Mouse (Mus musculus) thymus, adult 2 months (tissue): ENCODE data around the gene Spata2l. TPM values are rescaled to one million over a fixed set of nuclear protein-coding genes. Genes with fewer than 3 reads are reported as not detected.
"Not testable (repeated sequence)": the region's sequence is repeated elsewhere in the genome, so short reads cannot be mapped to it uniquely, and the experiment has no call there.

ENCODE experiments used
- DNase-seq: peaks from one replicate; pipeline ENCODE4 v3.0.0; 2021
- H3K27ac ChIP-seq: fragments of 200-500 bp; 2 replicates; pipeline ENCODE4 v1.5.1; 2012; ENCODE audit warnings: low read length, control low read depth; ENCODE audit not compliant: control insufficient read depth, insufficient read depth
- H3K27me3 ChIP-seq: fragments of 200-500 bp; 2 replicates; pipeline ENCODE4 v1.6.1; 2012; ENCODE audit warnings: mild to moderate bottlenecking, low read length, moderate library complexity, mixed read lengths; ENCODE audit not compliant: control insufficient read depth, insufficient read depth
- H3K36me3 ChIP-seq: fragments of 200-500 bp; 2 replicates; pipeline ENCODE4 v1.6.1; 2012; ENCODE audit warnings: mild to moderate bottlenecking, low read length, moderate library complexity; ENCODE audit not compliant: control insufficient read depth, insufficient read depth
- H3K4me1 ChIP-seq: fragments of 200-500 bp; replicated peaks from 2 replicates; pipeline ENCODE4 v1.6.1; 2012; ENCODE audit warnings: low read length; ENCODE audit not compliant: control insufficient read depth, insufficient read depth
- H3K4me3 ChIP-seq: fragments of 200-500 bp; 2 replicates; pipeline ENCODE4 v1.5.1; 2012; ENCODE audit warnings: mild to moderate bottlenecking, low read length, control low read depth, moderate library complexity; ENCODE audit not compliant: control insufficient read depth, insufficient read depth
- CTCF ChIP-seq: fragments of 200-500 bp; IDR thresholded peaks from 2 replicates; pipeline ENCODE4 v1.5.1; 2012; ENCODE audit warnings: mild to moderate bottlenecking, control low read depth, low read length, moderate library complexity, borderline replicate concordance; ENCODE audit not compliant: control insufficient read depth, poor library complexity, insufficient read depth; ENCODE audit errors: extremely low read depth
- POLR2A ChIP-seq: fragments of 200-500 bp; IDR thresholded peaks from 2 replicates; pipeline ENCODE4 v1.6.1; 2012; ENCODE audit warnings: mild to moderate bottlenecking, low read length, control low read depth, moderate library complexity; ENCODE audit not compliant: control insufficient read depth, poor library complexity, insufficient read depth; ENCODE audit errors: extremely low read depth
- WGBS: fragments of 180-500 bp; shearing (Covaris S2); methylation state at CpG from one replicate; pipeline ENCODE4 v1.1.7; 2018; 5-methylcytosine and 5-hydroxymethylcytosine counted together
- polyA plus RNA-seq: library from polyadenylated mRNA; depleted of rRNA; stranded (reverse); fragments of >200 nt; gene quantifications from 2 replicates; pipeline ENCODE4 v1.2.3, GENCODE M21; 2012; rRNA removed

The Spata2l gene
- polyA plus RNA-seq: 27.6 and 34.0 TPM in 2 replicates

DNA sequence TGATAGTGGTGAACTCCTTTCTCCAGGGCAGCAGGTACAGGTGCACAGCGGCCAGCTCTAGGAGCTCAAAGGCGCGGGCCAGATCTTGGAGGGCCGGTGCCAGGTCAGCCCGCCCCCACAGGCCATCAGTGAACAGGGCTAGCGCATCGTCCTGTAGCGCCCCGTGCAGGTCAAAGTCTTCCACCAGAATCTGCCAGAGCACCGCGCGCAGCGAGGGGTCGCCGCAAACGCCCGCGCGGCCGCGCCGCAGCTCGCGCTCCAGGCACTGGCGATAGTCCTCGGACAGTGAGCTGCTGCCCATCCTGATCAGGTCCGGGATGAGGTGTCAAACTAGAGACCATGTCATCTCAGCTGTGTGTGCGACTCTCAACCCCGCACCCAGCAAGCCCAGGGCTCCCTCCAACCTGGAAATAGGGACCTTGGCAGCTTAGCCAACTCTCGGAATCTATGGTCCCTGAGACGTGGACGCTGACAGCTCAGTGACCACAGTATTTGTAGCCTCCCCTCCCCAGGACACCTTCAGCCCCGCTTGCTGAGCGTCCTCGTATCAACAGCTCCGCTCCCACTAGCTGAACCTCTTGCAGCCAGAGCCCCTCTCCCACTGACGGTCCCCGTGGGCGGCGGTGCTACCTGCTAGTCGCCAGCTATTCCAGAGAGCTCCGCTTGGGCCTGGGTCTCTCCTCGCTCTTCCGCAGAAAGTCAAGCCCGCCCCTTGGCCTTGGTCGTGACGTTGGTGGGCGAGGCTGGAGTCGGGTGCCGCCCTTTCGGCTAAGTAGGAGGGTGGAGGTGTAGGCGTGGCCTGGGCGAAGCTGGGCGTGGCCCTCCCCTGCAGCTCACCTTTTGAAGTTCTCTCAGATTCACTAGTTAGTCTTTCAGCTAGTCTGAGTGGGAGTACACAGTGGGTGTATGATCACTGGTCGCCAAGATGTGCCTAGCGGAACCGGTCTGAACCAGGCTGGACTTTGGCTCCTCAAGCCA, at the start of gene Spata2l:
Spata2l (minus strand) TSS at position 714 of the 978 bp plus-strand sequence.
- TF ChIP-seq POLR2A (peak; percentile 70), CTCF (peak; percentile 35; the same call in 1 of the 2 replicates)
- H3K27me3 ChIP-seq: no peaks in the 10 kb centered on the region
- DNase-seq: peak; percentile 96
- peak within 1 kb of the TSS; percentile 87 for H3K4me3 ChIP-seq
- peaks cover 15% of the 10 kb centered on the region for H3K4me1 ChIP-seq
- H3K27ac ChIP-seq: no peak within 1 kb of the TSS
- 1% methylated on average over 57 of the region's 57 CpGs for WGBS
- H3K36me3 ChIP-seq: no peaks in the 10 kb centered on the region

DNA sequence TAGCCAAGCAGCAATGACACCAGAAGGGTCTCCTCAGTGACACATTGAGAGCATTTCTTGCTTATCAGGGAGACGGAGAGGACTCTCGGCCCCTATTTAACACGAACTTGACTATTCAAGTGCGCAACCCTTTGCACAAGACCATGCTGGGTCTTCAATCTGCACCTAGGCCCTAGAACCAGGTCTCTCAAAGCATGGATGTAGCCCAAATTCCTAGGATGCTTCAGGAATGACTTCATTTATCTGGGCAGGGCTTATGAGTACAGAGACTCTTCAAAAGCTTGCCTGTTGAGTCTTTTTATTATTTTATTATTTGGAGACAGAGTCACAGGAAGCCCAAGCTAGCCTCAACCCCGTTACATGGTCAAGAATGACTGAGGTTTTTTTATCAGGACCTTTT, 48.5 kb upstream of the Spata2l start:
- no peak for DNase-seq
- H3K4me1 ChIP-seq: no peaks in the 10 kb centered on the region
- WGBS: 94% methylated on average over 5 of the region's 5 CpGs

DNA sequence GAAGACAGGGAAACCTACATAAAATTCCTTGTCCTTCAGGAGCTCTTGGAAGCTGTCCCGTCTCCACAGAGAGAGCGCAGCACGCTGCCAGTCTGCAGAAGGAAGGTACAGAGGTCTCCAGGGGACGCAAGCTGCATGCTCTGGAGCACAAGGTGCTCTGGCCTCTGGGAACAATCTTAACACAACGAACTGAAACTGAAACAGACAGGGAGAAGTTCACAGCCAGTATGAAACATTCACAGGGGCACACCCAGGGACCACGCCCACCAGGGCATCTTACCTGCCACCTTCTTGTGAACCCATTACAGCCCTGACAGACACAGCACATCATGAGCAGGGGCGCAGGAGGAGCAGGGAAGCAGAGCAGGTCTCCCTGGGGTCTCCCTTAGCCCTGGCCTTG, 48.0 kb upstream of the Spata2l start:
- TF ChIP-seq POLR2A: no peak
- TF ChIP-seq CTCF: no peak

More for the DNA sequence above, 48.5 kb upstream of the Spata2l start:
- H3K4me3 ChIP-seq: no peak overlapping the region
- no peaks in the 10 kb centered on the region for H3K27me3 ChIP-seq
- H3K27ac ChIP-seq: no peak overlapping the region
- H3K36me3 ChIP-seq: no peaks in the 10 kb centered on the region
- TF ChIP-seq CTCF (no peak), POLR2A (no peak)

DNA sequence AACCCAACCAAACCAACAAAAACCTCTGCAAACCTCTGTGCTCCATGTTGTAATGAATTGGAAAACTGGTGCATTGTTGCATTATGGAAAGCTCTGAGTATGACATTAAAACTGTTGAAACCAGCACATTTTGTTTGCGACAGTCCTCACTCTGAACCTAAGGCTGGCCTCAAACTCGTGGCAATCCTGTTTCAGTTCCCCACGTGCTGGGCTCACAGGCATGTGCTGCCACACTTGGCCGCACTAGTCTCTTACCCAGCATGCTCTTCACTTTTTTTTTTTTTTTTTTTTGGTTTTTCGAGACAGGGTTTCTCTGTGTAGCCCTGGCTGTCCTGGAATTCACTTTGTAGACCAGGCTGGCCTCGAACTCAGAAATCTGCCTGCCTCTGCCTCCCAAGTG, 47.0 kb upstream of the Spata2l start:
- not testable (repeated sequence) for H3K27me3 ChIP-seq, H3K4me3 ChIP-seq, H3K4me1 ChIP-seq, DNase-seq, H3K27ac ChIP-seq, H3K36me3 ChIP-seq
- WGBS: 87% methylated on average over 6 of the region's 6 CpGs

More for the DNA sequence above, 48.0 kb upstream of the Spata2l start:
- Histone ChIP-seq H3K4me1 (no peaks in the 10 kb centered on the region), H3K27ac (no peak overlapping the region), H3K4me3 (no peak overlapping the region), H3K36me3 (no peaks in the 10 kb centered on the region), H3K27me3 (no peaks in the 10 kb centered on the region)
- no peak for DNase-seq
- WGBS: 93% methylated on average over 7 of the region's 7 CpGs

DNA sequence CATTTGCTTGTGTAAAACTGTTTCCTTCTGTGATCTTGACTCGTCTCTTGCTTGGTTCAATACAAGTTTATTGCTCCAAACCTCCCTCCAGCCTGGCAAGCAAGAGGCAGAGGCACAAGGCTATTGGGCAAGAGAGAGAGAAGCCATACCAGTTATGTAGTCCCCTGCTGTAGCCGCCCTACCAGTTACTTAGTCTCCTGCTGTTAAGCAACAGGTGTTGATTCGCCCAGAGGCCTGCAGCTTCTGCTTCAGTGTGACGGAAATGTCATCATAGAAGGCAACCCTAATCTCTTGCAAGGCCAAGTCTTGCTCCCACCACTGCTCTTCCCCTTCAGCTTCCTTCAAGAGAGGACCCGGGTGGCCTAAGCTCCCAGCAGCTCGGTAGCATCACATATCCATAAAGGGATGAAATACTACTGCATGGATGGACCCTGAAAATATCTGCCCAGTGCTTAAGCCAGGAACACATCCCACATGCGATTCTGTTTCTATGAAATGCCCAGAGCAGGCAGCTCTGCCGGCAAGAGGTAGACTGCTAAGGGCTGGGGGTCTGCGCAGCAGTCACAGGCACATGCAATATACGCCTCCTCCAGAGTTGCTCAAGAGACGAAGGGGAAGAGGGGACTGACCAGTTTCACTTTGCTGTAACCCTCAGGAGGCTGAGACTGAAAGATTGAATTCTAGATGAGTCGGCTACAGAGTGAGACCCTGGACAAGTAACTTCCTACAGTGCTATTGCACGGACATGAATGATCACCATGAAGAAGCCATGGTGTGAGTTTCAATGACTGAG, 44.5 kb upstream of the Spata2l start:
- no peak overlapping the region for H3K27ac ChIP-seq
- WGBS: 96% methylated on average over 13 of the region's 13 CpGs
- H3K27me3 ChIP-seq: no peaks in the 10 kb centered on the region
- no peak overlapping the region for H3K4me3 ChIP-seq
- no peaks in the 10 kb centered on the region for H3K36me3 ChIP-seq
- TF ChIP-seq POLR2A (no peak), CTCF (no peak)
- H3K4me1 ChIP-seq: no peaks in the 10 kb centered on the region
- DNase-seq: no peak

DNA sequence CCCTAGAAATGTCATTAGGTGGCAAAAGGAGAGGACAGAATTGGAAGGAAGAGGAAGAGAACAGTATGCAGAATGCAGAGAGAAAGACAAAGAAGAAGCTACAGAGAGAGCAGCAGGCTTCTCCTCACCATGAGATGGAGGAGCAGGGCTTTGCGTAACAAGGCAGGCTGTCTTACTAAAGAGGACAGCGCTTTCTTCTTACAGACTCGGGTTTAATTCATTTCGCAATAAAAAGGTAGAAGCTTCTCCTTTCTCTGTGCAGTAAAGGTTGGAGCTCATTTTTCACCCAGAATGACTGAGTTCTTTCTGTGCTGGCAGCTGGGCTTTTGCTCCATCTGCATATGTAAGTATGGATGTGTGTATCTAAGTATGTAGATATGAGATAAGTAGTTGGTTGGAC, 43.8 kb upstream of the Spata2l start:
- DNase-seq: no peak
- WGBS: 89% methylated on average over 4 of the region's 4 CpGs
- Histone ChIP-seq H3K36me3 (no peaks in the 10 kb centered on the region), H3K27ac (no peak overlapping the region), H3K4me1 (no peaks in the 10 kb centered on the region), H3K27me3 (no peaks in the 10 kb centered on the region), H3K4me3 (no peak overlapping the region)
- TF ChIP-seq CTCF: no peak
- TF ChIP-seq POLR2A: no peak
